Mouse (Mus musculus) thymus, adult 2 months (tissue): ENCODE measurements around the gene Elmo3.

Source experiments
- CTCF ChIP-seq: fragments of 200-500 bp; IDR thresholded peaks from 2 replicates; pipeline ENCODE4 v1.5.1; 2012; ENCODE audit warnings: mild to moderate bottlenecking, control low read depth, low read length, moderate library complexity, borderline replicate concordance; ENCODE audit not compliant: control insufficient read depth, poor library complexity, insufficient read depth; ENCODE audit errors: extremely low read depth
- POLR2A ChIP-seq: fragments of 200-500 bp; IDR thresholded peaks from 2 replicates; pipeline ENCODE4 v1.6.1; 2012; ENCODE audit warnings: mild to moderate bottlenecking, low read length, control low read depth, moderate library complexity; ENCODE audit not compliant: control insufficient read depth, poor library complexity, insufficient read depth; ENCODE audit errors: extremely low read depth

DNA sequence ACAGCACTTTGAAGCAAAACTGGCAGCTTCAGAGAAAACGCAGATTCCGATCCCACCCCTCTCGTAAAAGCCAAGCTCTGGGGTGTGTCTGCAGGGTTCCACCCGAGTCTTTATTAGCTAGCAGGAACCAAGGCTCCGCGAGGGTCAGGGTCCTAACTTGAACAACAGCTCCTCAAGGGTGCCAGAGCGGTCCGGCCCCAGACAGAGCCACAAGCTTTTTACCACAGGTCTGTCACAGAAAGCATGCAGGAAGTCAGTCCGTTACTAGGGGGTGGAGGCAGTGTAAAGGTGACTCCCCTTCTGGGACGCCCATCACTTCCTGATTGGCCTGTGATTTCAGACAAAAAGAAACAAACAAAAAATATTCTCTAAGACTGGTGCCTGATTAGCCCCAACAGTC lies 40.3 kb upstream of the Elmo3 start:
- TF ChIP-seq CTCF (no peak), POLR2A (no peak)
